Mouse (Mus musculus) c-Kit-positive CD71-negative TER-119-negative erythroid progenitor cells, embryonic 14.5 days (primary cell): ENCODE measurements at regions not wholly inside any gene's neighbourhood (a gene's known extent, or its start where the extent isn't known, plus 50 kb on each side); places are given as distances from the start of the nearest gene placed in this dataset.
"Not testable (repeated sequence)": the region's sequence is repeated elsewhere in the genome, so short reads cannot be mapped to it uniquely, and the experiment has no call there.

Experiments used
- DNase-seq: peaks from one replicate; pipeline ENCODE4 v3.0.0-alpha.2; 2013; ENCODE audit warnings: low read depth

GRCm38 (mm10) chr4:28064935-28065334 lies 748.0 kb upstream of the Epha7 start:
- no peak for DNase-seq

DNA sequence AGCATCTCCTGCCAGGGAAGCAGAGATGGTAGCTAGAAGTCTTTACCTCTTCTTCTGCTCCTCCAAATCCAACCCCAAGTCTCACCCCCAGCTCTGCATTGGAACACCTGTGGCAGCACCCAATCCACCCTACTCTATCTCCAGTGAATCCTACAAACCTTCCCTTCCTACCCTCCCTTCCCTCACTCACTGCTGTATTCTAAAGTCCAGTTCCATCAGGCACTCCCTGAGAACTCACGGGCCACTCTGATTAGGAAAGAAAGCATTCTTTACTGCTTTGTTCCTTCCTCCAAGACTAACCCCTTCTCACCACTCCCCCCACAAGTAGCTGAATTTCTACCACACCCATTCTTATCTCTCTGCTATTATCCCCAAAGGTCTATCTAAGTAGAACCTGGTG lies 747.1 kb upstream of the Epha7 start:
- DNase-seq: no peak

- DNase-seq: no peak
Observed at GRCm38 (mm10) chr4:28079030-28079429, 733.9 kb upstream of the Epha7 start.

DNA sequence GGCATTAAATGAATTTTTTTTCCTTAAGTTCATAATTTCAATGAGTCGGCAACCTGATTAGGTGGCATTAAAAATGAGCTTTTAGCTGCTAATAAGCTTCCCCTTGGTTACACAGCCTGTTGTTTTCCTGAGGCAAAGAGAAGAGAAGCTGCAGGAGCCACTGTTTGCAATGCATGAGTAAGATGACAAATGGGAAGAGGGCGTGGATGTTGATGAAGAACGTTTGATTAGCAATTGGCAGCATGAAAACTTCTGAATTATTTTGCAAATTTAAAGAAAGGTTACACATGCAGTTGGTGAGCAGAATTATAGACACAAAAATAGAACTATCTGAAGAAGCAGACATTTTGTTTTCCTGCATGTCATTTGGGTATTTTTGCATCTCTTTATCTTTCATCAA lies 720.1 kb upstream of the Epha7 start:
- DNase-seq: no peak

DNA sequence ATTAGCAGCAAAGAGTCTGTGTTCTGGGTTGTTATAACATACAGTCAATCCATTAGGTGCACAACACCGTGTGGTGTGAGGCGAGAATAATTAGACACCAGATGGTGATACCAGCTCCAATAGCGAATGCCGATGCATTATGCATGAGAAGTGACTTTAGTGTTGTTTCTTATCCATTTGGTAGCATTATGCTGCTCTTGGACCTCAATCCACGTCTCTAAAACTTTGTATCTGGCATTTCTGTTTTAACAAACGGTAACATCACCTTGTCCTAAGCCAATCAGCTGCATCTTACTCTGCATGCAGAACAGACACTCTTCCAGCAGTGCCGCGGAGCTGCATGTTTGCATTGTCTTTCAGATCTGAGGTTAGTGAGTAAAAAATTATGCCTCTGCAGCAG lies 669.8 kb upstream of the Epha7 start:
- no peak for DNase-seq

DNA sequence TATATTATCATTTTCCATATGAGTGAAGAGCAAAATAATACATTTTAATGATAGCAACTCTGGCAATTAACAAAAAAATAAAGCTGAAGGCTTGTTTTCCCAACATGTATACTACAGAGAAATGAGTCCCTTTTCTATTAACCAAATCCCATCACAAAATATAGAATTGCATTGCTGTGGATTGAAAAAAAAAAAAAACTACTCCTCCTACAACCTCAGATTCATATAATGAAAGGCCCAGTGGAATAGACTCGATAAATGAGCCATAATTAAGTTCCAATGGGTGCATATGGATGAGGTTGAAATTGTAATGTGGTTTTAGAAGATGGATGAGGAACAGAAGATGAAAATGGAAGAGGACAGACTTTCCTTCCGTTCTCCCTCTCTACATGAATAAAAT lies 657.8 kb upstream of the Epha7 start:
- no peak for DNase-seq

DNA sequence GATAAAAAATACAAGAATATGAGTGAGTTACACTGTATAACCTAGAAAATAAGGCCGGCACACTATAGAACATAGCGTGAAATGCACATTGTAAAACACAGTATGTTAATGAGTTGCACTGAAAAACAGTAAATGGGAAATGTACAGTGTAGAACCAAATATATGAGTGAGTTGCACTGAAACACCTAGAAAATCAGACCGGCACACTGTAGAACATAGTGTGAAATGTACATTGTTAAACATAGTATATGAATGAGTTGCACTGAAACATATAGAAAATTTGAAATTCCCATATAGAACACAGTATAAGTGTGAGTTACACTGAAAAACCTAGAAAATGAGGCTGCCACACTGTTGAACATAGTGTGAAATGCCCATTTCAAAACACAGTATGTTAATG lies 636.2 kb upstream of the Epha7 start:
- DNase-seq: peak; percentile 50

- DNase-seq: no peak
Observed at GRCm38 (mm10) chr4:28190861-28191260, 622.1 kb upstream of the Epha7 start.

DNA sequence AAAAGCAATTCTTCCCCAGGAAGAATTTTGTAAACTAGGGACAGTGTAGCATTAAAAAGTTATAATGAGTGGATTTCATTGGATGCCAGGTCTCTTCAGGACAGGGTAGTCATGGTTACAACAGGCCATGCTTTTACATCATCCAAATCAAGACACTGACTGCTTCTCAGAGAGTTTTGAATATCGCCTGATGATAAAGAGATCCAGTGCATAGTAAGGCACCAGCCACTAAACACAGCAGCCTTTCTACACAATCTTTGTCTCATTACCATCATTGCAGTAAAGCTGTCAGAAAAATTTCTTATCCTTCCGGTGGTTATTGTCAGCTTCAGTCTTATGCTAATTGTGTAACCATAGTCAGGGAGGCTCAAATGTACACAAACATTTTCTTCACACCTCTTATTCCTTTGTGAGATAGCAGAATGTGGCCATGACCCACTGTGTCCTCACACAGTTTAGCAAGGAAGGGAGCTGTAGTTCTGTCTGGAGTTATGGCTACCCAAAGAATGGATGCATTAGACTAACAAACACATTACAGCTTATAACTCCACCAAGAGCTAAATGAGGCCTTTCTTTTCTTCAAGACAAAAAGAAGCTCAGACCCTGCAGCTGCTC lies 585.2 kb upstream of the Epha7 start:
- no peak for DNase-seq

DNA sequence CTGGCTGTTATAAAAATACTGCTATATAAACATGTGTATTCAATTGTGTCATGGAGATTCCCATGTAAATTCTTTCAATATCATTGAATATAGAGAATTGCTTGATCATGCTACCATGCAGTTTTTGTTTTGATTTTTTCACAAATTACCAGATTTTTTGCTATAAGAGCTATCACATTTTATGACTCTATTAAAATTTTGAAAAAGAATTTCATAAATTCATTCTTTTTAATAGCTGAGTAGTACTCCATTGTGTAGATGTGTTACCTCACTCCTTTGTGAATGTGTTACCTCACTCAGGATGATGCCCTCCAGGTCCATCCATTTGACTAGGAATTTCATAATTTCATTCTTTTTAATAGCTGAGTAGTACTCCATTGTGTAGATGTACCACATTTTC lies 577.4 kb upstream of the Epha7 start:
- DNase-seq: not testable (repeated sequence)

DNA sequence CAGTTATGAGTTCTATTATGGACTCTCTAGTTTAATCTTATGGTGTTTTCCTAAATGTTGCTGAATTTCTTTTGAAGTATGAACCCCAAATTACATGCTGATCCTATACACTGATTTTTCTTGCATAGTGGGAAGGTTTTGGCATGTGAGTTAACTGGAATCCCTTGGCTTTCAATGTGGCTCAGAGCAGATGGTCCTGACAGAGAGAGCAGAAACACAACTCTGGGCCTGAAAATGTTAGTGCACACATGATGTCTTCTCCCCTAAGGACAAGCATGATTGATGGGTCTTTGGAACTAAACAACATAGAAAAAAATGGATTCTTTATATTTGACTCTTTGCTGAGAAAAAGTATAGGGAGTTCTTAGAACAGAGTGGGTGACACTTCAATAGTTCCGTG lies 570.7 kb upstream of the Epha7 start:
- DNase-seq: no peak
